Mouse (Mus musculus): Measurements from ENCODE around the gene Jdp2.

Gene Jdp2

DNA sequence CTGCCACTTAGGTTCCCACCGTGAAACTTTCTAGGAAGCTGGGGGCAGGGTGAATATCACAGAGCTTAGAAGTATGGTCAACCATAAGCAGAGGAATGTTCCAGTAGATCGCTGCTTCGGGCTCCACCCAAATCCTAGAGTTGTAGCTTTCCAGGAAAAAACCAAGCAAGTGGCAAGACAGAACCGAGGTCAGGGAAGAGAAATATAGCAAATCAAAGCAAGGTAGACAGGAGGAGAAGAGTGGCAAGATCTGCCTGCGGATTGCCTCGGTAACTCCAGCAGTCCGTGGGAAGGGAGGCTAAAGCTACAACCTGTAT, 88.3 kb downstream of the Jdp2 start:
- DNase-seq (ENCODE audit: low spot score): no peak

DNA sequence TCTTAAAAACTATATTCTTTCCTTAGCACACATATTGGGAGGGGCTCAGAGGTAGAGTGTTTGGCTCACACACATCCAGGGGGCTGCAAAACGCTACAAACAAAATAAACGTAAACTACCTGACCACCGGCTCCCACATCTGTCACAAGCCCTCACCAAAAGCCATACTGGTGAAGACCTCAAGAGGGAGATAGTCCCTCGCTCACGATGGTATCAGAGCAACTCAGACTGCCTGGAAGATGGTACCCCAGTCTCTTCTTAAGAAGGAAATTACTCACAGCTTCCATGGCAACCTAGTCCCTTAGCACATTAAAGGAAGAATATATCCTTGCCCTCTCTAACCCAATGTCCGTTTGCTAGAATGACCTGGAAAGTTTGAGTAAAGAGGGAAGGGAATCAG, 89.0 kb downstream of the Jdp2 start:
- no peak for DNase-seq (ENCODE audit: low spot score)

All from layer of hippocampus, adult 11-12 months (tissue).